Mouse (Mus musculus) adrenal gland, postnatal 0 days (tissue): ENCODE results near the gene 4931406P16Rik. TPM values are rescaled to one million over a fixed set of nuclear protein-coding genes. Genes with fewer than 3 reads are reported as not detected.

Experiments used
- polyA plus RNA-seq: library from polyadenylated mRNA; unstranded; fragments of >200 nt; fragmentation: Nextera tagmentation; extraction: Ambion mirVana; gene quantifications from 2 replicates; pipeline ENCODE4 v1.2.1, GENCODE M21; 2015

Gene 4931406P16Rik
- 29.2 and 31.1 TPM in 2 replicates for polyA plus RNA-seq

DNA sequence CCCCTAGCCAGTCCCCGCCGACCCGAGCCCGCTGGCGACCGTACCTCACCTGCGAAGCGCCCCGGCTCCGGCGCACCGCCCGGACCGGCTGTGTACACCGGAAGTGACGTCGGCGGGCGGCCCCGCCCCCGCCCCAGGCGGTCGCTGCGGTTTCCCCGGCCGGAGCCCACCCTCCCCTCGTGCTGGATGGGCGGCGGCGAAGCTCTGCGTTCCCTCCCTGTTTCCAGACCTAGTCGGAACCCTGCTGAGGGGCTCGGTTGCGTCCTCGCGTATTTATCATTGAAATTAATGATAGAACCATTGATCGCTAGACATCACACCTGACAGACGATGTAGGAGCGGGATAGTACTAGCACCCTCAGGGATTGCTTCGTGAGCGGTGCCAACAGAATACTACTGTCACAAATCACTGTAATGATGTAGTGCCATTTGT is at the start of gene 4931406P16Rik:
4931406P16Rik (minus strand) TSS at position 109 of the 433 bp plus-strand sequence.

DNA sequence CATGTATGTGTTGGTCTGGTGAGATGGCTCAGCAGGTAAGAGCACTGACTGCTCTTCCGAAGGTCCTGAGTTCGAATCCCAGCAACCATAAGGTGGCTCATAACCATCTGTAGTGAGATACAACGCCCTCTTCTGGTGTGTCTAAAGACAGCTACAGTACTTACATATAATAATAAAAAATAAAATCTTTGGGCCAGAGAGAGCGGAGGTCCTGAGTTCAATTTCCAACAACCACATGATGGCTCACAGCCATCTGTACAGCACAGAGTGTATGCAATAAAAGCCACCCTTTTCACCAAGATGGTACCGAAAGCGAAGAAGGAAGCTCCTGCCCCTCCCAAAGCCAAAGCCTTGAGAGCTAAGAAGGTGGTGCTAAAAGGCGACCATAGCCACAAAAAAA is 62.6 kb downstream of the 4931406P16Rik start, which contains the start of gene Gm6096:
Gm6096 (plus strand) TSS at position 301 of the 400 bp plus-strand sequence.

DNA sequence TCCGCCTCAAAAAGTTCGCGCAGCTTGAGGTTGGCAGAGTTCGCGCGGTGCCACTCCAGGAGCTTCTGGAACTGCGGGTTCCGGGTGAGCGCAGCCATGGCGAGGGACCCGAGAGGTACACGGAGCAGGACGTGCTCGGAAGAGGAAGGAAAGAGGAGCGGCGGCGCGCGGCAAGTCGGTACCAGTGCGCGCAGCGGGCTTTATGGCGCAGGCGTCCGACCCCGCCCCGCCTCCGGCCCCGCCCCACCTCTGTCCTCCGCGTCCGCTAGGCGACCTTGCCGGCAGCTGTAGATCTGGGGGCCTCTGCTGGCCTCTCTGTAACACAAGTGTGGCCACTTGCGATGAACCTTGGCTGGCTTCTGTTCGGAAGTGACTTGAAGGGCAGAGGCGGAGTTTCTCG is 83.2 kb downstream of the 4931406P16Rik start, which contains the start of gene Gpi1:
Gpi1 (minus strand) TSS at position 221 of the 400 bp plus-strand sequence.

DNA sequence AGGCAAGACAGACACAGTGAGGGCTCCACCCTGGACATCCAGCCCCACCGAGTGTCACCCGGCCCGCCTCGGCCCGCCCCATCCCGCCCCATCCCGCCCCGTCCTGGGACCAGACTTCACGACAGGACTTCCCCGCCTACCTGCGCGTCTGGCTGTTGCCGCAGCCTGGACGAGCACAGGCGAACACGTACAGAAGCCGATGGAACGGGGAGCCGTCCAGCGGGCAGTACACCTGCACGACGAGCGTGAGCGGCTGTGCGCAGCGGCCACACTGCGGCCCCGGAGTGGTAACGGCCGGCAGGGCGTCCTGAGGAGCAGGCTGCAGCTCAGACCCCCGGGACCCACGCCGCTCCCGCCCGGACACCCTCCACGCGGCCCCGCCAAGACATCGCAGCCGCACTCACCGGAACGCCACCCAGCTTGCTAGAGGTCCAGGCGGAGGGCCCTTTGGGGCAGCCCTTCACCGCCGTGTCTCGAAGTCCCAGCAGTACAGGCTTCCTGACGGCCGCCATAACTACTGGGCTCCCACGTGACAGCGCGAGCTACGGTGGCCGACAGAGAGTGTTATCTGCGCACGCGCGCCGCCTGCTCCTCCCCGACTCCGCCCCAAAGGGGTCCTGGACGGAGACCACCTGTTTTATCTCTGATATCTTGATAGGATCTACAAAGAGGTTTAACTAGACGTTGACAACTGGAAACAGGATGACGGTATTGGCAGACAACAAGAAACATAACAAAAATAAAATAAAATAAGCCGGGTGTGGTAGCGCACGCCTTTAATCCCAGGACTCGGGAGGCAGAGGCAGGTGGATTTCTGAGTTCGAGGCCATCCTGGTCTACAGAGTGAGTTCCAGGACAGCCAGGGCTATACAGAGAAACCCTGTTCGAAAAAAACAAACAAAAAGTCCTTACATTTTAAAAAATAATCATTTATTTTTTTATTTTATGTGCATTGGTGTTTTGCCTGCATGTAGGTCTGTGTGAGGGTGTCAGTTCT is 116.9 kb downstream of the 4931406P16Rik start, which contains the start of gene Pdcd2l:
Pdcd2l (minus strand) TSS at position 530 of the 997 bp plus-strand sequence.

Other genes starting within 250 kb of the 4931406P16Rik start
- gene Scgb1b30, start 218.1 kb downstream of the 4931406P16Rik start, polyA plus RNA-seq, result not detected in 2 replicates
- 7.6 and 7.7 TPM in 2 replicates for gene Wtip, start 180.3 kb downstream of the 4931406P16Rik start, polyA plus RNA-seq
- gene Uba2, start 144.0 kb downstream of the 4931406P16Rik start, polyA plus RNA-seq, result 91.6 and 110 TPM in 2 replicates
- 51.6 and 55.0 TPM in 2 replicates for gene Pdcd2l, start 116.9 kb downstream of the 4931406P16Rik start, polyA plus RNA-seq
- gene Gpi1, start 83.2 kb downstream of the 4931406P16Rik start, polyA plus RNA-seq, result 167 and 200 TPM in 2 replicates
- not detected in 2 replicates for gene Gm6096, start 62.5 kb downstream of the 4931406P16Rik start, polyA plus RNA-seq
- 46.0 and 64.8 TPM in 2 replicates for gene Lsm14a, start 79.8 kb upstream of the 4931406P16Rik start, polyA plus RNA-seq